In genomic region chr5:36797291-36797690, GRCm38 (mm10) we compare ENCODE assay signal across 8 mouse cellular contexts. TPM values are rescaled to one million over a fixed set of nuclear protein-coding genes. Genes with fewer than 3 reads are reported as not detected.
DNase-seq lines count a peak whose midpoint lies in the region; ATAC-seq and TF ChIP-seq lines count a peak whose summit lies in the region.

No protein-coding gene starts in this region.

- TF ChIP-seq POLR2A in brain, embryonic 14.5 days (IDR thresholded peaks at IDR 0.05; ENCODE audit: borderline replicate concordance, extremely low read depth, insufficient read depth, insufficient read length, poor library complexity, severe bottlenecking): no peak

- WGBS in hindbrain, embryonic 14.5 days: 51% methylated on average over 8 of the region's 8 CpGs
- WGBS in midbrain, embryonic 16.5 days: 52% methylated on average over 8 of the region's 8 CpGs

- 0 out of 2 replicates have a peak overlapping the region, but pooled peaks have one; percentile 44 for H3K9ac ChIP-seq in hindbrain, embryonic 14.5 days
- no peak overlapping the region for H3K9ac ChIP-seq in midbrain, embryonic 16.5 days (ENCODE audit: low read depth, low read length)

- no peaks in the 10 kb centered on the region for H3K9me3 ChIP-seq in hindbrain, embryonic 14.5 days (ENCODE audit: control insufficient read depth, low read length)
- no peaks in the 10 kb centered on the region for H3K9me3 ChIP-seq in midbrain, embryonic 16.5 days (replicated peaks; ENCODE audit: control insufficient read depth, low read length, poor library complexity, severe bottlenecking)

- no peak for TF ChIP-seq CTCF in layer of hippocampus, adult 2 months (conservative IDR thresholded peaks at IDR 0.05)
- TF ChIP-seq CTCF in brain, embryonic 14.5 days (IDR thresholded peaks at IDR 0.05; ENCODE audit: borderline replicate concordance, extremely low read depth, insufficient read depth, insufficient read length): no peak

- H3K4me2 ChIP-seq in hindbrain, embryonic 14.5 days (replicated peaks): peak overlapping the region; percentile 59
- H3K4me2 ChIP-seq in midbrain, embryonic 16.5 days (ENCODE audit: low read length): peak overlapping the region; percentile 58

- peak overlapping the region; percentile 86 for H3K4me3 ChIP-seq in layer of hippocampus, adult 2 months
- peak overlapping the region; percentile 56 for H3K4me3 ChIP-seq in hindbrain, embryonic 14.5 days (replicated peaks; ENCODE audit: low read length)
- H3K4me3 ChIP-seq in midbrain, embryonic 16.5 days (ENCODE audit: low read depth, low read length): peak overlapping the region; percentile 72; the same call in 1 of the 2 replicates

- no peak for DNase-seq in layer of hippocampus, adult 2 months (ENCODE audit: low spot score in 2 of 2)
- DNase-seq in layer of hippocampus, postnatal 36 days: no peak
- peak; percentile 3 for DNase-seq in brain, embryonic 14.5 days (ENCODE audit: low read depth)
- no peak for DNase-seq in hindbrain, embryonic 14.5 days (ENCODE audit: low spot score)
- no peak for DNase-seq in kidney, postnatal 14 days
- DNase-seq in adrenal gland, adult 8-10 months: no peak

- peaks cover 14% of the 10 kb centered on the region for H3K36me3 ChIP-seq in hindbrain, embryonic 14.5 days (replicated peaks; ENCODE audit: control insufficient read depth, insufficient read depth)
- peaks cover 4% of the 10 kb centered on the region; the same call in 1 of the 2 replicates for H3K36me3 ChIP-seq in midbrain, embryonic 16.5 days (ENCODE audit: control insufficient read depth, insufficient read depth, low read length)

- H3K27ac ChIP-seq in layer of hippocampus, adult 2 months: no peak overlapping the region
- H3K27ac ChIP-seq in hindbrain, embryonic 14.5 days: no peak overlapping the region
- H3K27ac ChIP-seq in midbrain, embryonic 16.5 days (ENCODE audit: low read length): no peak overlapping the region

- H3K4me1 ChIP-seq in hindbrain, embryonic 14.5 days (replicated peaks; ENCODE audit: control insufficient read depth, insufficient read depth, low read length): peaks cover 9% of the 10 kb centered on the region
- peaks cover 7% of the 10 kb centered on the region for H3K4me1 ChIP-seq in midbrain, embryonic 16.5 days (ENCODE audit: control insufficient read depth, insufficient read depth, low read length)

- ATAC-seq in hindbrain, embryonic 14.5 days (ENCODE audit: low FRiP score): no peak; the same call in 1 of the 2 replicates
- no peak for ATAC-seq in midbrain, embryonic 16.5 days
- no peak for ATAC-seq in erythroid progenitor cell, adult 5-6 weeks (replicated peaks; ENCODE audit: low FRiP score, poor library complexity, severe bottlenecking)

- no peaks in the 10 kb centered on the region for H3K27me3 ChIP-seq in hindbrain, embryonic 14.5 days (ENCODE audit: control insufficient read depth, insufficient read depth, low read length)
- no peaks in the 10 kb centered on the region for H3K27me3 ChIP-seq in midbrain, embryonic 16.5 days (ENCODE audit: control insufficient read depth, insufficient read depth, low read depth, low read length)

RNA-seq across cellular contexts. Expression of gene Mrfap1, which starts 0.7 kb away (rescaled TPM):
- 100 to 1,000 TPM; 577 to 598 TPM for total RNA-seq in layer of hippocampus, adult 2 months (2021)
- total RNA-seq in layer of hippocampus, postnatal 36 days (2021): 100 to 1,000 TPM; 585 to 626 TPM
- 169 and 202 TPM in 2 replicates for polyA plus RNA-seq in brain, embryonic 14.5 days (2012; rRNA removed)
- polyA plus RNA-seq in hindbrain, embryonic 14.5 days (2014; fragmentation: Nextera tagmentation; extraction: Ambion mirVana): 360 and 387 TPM in 2 replicates
- 278 and 289 TPM in 2 replicates for polyA plus RNA-seq in midbrain, embryonic 16.5 days (2015; fragmentation: Nextera tagmentation; extraction: Ambion mirVana)
- total RNA-seq in erythroid progenitor cell, adult 5-6 weeks (2015; ENCODE audit: low replicate concordance): 94.1 and 105 TPM in 2 replicates
- total RNA-seq in erythroid progenitor cell, adult 5-6 weeks (2017; ENCODE audit: low replicate concordance): 94.0 and 125 TPM in 2 replicates
- total RNA-seq in adrenal gland, adult 8-10 months (2022): 100 to 1,000 TPM; 571 to 829 (median 654) TPM

RNA-seq across cellular contexts. Expression of gene Man2b2, which starts 33.2 kb away (rescaled TPM):
- total RNA-seq in layer of hippocampus, adult 2 months (2021): 10 to 100 TPM; 29.5 to 31.9 TPM
- 10 to 100 TPM; 24.3 to 24.4 TPM for total RNA-seq in layer of hippocampus, postnatal 36 days (2021)
- polyA plus RNA-seq in brain, embryonic 14.5 days (2012; rRNA removed): 13.8 and 18.1 TPM in 2 replicates
- polyA plus RNA-seq in hindbrain, embryonic 14.5 days (2014; fragmentation: Nextera tagmentation; extraction: Ambion mirVana): 13.0 and 13.9 TPM in 2 replicates
- 11.5 and 11.6 TPM in 2 replicates for polyA plus RNA-seq in midbrain, embryonic 16.5 days (2015; fragmentation: Nextera tagmentation; extraction: Ambion mirVana)
- 7.2 and 14.3 TPM in 2 replicates for total RNA-seq in erythroid progenitor cell, adult 5-6 weeks (2015; ENCODE audit: low replicate concordance)
- 2.7 and 3.8 TPM in 2 replicates for total RNA-seq in erythroid progenitor cell, adult 5-6 weeks (2017; ENCODE audit: low replicate concordance)
- total RNA-seq in adrenal gland, adult 8-10 months (2022): 10 to 100 TPM; 63.8 to 93.3 (median 80.2) TPM

RNA-seq across cellular contexts. Expression of gene Bloc1s4, which starts 48.8 kb away (rescaled TPM):
- total RNA-seq in layer of hippocampus, adult 2 months (2021): 10 to 100 TPM; 22.4 to 26.0 TPM
- 10 to 100 TPM; 23.2 to 24.4 TPM for total RNA-seq in layer of hippocampus, postnatal 36 days (2021)
- polyA plus RNA-seq in brain, embryonic 14.5 days (2012; rRNA removed): 22.9 and 34.5 TPM in 2 replicates
- polyA plus RNA-seq in hindbrain, embryonic 14.5 days (2014; fragmentation: Nextera tagmentation; extraction: Ambion mirVana): 26.0 and 26.1 TPM in 2 replicates
- polyA plus RNA-seq in midbrain, embryonic 16.5 days (2015; fragmentation: Nextera tagmentation; extraction: Ambion mirVana): 29.0 and 29.3 TPM in 2 replicates
- total RNA-seq in erythroid progenitor cell, adult 5-6 weeks (2015; ENCODE audit: low replicate concordance): 5.0 and 10.5 TPM in 2 replicates
- 7.9 and 13.1 TPM in 2 replicates for total RNA-seq in erythroid progenitor cell, adult 5-6 weeks (2017; ENCODE audit: low replicate concordance)
- 10 to 100 TPM; 21.6 to 34.1 (median 27.6) TPM for total RNA-seq in adrenal gland, adult 8-10 months (2022)

Comparison
In these comparisons a context has a peak if more than half of its experiments do, and no peak if none do; other contexts are left out.
1. RNA of gene Mrfap1, which starts 0.7 kb away (total RNA-seq): 571 to 829 TPM in adrenal gland, adult 8-10 months, 585 to 626 TPM in layer of hippocampus, postnatal 36 days and 577 to 598 TPM in layer of hippocampus, adult 2 months; 94.0 to 125 TPM in erythroid progenitor cell, adult 5-6 weeks; every median in the first group is over 4 times any median in the second.
2. Peak in every context shown above with its lines, with median percentiles within 50 percentile points of each other: H3K4me3 ChIP-seq.